Mouse (Mus musculus) liver, adult 2 months (tissue): ENCODE results near the gene Kif3a. TPM values are rescaled to one million over a fixed set of nuclear protein-coding genes. Genes with fewer than 3 reads are reported as not detected.

Experiments
- DNase-seq: peaks from one replicate; pipeline ENCODE4 v3.0.0-alpha.2; 2011; ENCODE audit warnings: low read depth, low spot score; ENCODE audit errors: extremely low read depth
- H3K27ac ChIP-seq: fragments of 200-500 bp; replicated peaks from 2 replicates; pipeline ENCODE4 v1.5.1; 2012; ENCODE audit warnings: low read depth, mild to moderate bottlenecking, control low read depth, inconsistent platforms, low read length; ENCODE audit not compliant: insufficient read depth
- H3K27me3 ChIP-seq: fragments of 200-500 bp; 2 replicates; pipeline ENCODE4 v1.6.1; 2012; ENCODE audit warnings: mild to moderate bottlenecking, moderate library complexity, low read length, inconsistent platforms; ENCODE audit not compliant: control insufficient read depth, insufficient read depth
- H3K36me3 ChIP-seq: fragments of 200-500 bp; 2 replicates; pipeline ENCODE4 v1.6.1; 2012; ENCODE audit warnings: low read length, inconsistent platforms; ENCODE audit not compliant: control insufficient read depth, insufficient read depth
- H3K4me1 ChIP-seq: fragments of 200-500 bp; 2 replicates; pipeline ENCODE4 v1.6.1; 2011; ENCODE audit warnings: low read length; ENCODE audit not compliant: control insufficient read depth, insufficient read depth
- H3K4me3 ChIP-seq: fragments of 200-500 bp; 2 replicates; pipeline ENCODE4 v1.5.1; 2011; ENCODE audit warnings: low read depth, mild to moderate bottlenecking, control low read depth, low read length, moderate library complexity; ENCODE audit not compliant: insufficient read depth
- H3K79me2 ChIP-seq: fragments of 200-500 bp; 2 replicates; pipeline ENCODE4 v1.6.1; 2012; ENCODE audit warnings: inconsistent platforms, mild to moderate bottlenecking, low read length, moderate library complexity; ENCODE audit not compliant: control insufficient read depth, insufficient read depth
- H3K9ac ChIP-seq: fragments of 200-500 bp; 2 replicates; pipeline ENCODE4 v1.6.1; 2012; ENCODE audit warnings: low read depth, mild to moderate bottlenecking, control low read depth, inconsistent platforms, low read length
- CTCF ChIP-seq: fragments of 200-500 bp; IDR thresholded peaks from 2 replicates; pipeline ENCODE4 v1.5.1; 2011; ENCODE audit warnings: low read depth, low read length, control low read depth
- POLR2A ChIP-seq: fragments of 200-500 bp; IDR thresholded peaks from 2 replicates; pipeline ENCODE4 v1.6.1; 2011; ENCODE audit warnings: low read length, control low read depth; ENCODE audit not compliant: insufficient read depth; ENCODE audit errors: extremely low read depth
- WGBS: fragments of 180-500 bp; shearing (Covaris S2); methylation state at CpG from one replicate; pipeline ENCODE4 v1.1.7; 2018; 5-methylcytosine and 5-hydroxymethylcytosine counted together
- polyA plus RNA-seq: library from polyadenylated mRNA; depleted of rRNA; stranded (reverse); fragments of >200 nt; gene quantifications from 2 replicates; pipeline ENCODE4 v1.2.3, GENCODE M21; 2012
- total RNA-seq: library from RNA; depleted of rRNA; stranded (reverse); fragments of >200 nt; gene quantifications from 2 replicates; pipeline ENCODE4 v1.2.3, GENCODE M21; 2014

Kif3a gene
- total and polyA plus RNA-seq, 2 experiments: 1.2 to 2.7 TPM

GRCm38 (mm10) chr11:53524905-53525304, 42.3 kb upstream of the Kif3a start:
- WGBS: 85% methylated on average over 6 of the region's 6 CpGs
- TF ChIP-seq POLR2A (no peak), CTCF (peak; percentile 71)
- Histone ChIP-seq H3K27ac (no peak overlapping the region), H3K36me3 (no peaks in the 10 kb centered on the region), H3K79me2 (no peaks in the 10 kb centered on the region; the same call in 1 of the 2 replicates), H3K4me1 (peaks cover 3% of the 10 kb centered on the region; the same call in 1 of the 2 replicates), H3K27me3 (0 out of 2 replicates have a peak, but pooled peaks cover 3% of the 10 kb centered on the region), H3K9ac (no peak overlapping the region), H3K4me3 (no peak overlapping the region)
- peak; percentile 4 for DNase-seq

DNA sequence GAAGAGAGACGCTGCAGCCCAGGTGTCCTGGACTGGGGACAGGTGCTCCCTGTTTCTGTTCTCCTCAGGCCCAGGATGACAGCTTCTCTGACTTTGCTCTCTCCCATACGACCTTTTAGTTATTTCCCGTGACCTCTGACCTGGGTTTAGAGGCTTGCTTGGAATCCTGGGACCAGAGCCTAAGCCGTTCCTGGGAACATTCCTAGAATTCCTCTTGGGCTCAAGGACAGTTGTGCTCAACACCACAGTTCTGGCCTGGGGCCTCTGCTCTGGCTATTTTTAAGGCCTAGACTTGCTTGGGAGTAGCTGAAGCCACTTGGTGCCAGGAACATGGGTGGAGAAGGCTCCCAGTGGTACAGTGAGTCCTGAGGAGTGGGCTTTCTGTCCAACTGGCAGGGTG, 41.7 kb upstream of the Kif3a start:
- no peaks in the 10 kb centered on the region for H3K36me3 ChIP-seq
- no peaks in the 10 kb centered on the region; the same call in 1 of the 2 replicates for H3K79me2 ChIP-seq
- WGBS: 69% methylated on average over 4 of the region's 4 CpGs
- 0 out of 2 replicates have a peak, but pooled peaks cover 3% of the 10 kb centered on the region for H3K27me3 ChIP-seq
- DNase-seq: peak; percentile 37
- H3K4me1 ChIP-seq: peaks cover 3% of the 10 kb centered on the region; the same call in 1 of the 2 replicates
- no peak overlapping the region for H3K27ac ChIP-seq
- no peak overlapping the region for H3K9ac ChIP-seq
- no peak overlapping the region for H3K4me3 ChIP-seq
- TF ChIP-seq POLR2A (no peak), CTCF (no peak)

DNA sequence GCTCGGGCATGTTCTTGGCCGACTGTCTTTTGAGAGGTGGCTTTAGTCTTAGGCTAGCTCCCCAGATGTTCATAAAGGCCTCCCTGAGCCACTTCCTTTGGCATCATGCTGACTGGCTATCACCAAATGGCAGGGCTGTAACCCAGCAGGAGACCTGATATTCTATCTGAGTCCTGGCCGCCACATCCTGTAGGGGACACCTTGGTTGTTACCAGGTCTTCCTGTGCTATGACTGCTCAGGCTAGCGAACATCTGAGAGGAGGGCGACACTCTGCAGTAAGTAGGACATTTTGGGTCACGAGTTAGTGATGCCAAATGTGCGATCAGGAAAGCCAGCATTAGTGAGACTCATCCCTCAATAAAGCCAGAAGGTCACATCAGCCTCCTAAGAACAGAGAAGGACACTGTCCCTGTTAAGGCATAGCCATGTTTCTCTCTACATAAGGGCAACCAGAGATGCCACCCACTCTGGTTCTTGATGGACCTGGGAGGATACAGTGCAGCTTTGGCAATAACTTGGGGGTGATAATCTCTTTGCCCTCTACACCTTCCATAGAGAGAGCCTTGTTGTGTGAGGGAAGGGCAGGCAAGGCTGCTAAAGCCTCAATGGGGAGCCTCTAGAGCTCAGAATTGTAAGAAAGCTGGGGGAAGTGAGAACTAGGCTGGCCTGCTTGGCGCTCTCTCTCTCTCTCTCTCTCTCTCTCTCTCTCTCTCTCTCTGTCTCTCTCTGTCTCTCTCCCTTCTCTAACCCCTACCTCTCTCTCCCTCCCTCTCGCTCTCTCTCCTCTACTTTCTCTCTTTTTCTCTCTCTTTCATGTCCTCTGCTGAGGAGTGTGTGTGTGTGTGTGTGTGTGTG, 38.6 kb upstream of the Kif3a start:
- peaks cover 3% of the 10 kb centered on the region; the same call in 1 of the 2 replicates for H3K4me1 ChIP-seq
- TF ChIP-seq CTCF (no peak), POLR2A (no peak)
- H3K9ac ChIP-seq: no peak overlapping the region

DNA sequence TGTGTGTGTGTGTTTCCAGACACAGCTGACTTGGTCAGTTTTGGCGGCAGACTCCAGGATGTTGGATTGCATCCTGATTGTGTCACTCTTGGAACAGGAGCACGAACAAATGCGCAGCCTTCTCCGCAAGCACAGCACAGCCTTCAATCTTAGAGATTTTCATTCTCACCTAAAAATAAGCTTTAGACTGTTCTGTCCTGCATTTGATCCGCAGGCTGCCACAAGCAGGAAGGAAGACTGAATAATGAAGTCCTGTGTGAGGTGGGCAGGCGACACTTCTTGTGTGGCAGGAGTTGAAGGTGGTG, 38.0 kb upstream of the Kif3a start:
- Histone ChIP-seq H3K36me3 (no peaks in the 10 kb centered on the region), H3K4me1 (peaks cover 3% of the 10 kb centered on the region; the same call in 1 of the 2 replicates), H3K27me3 (no peaks in the 10 kb centered on the region), H3K4me3 (no peak overlapping the region), H3K27ac (no peak overlapping the region), H3K9ac (no peak overlapping the region), H3K79me2 (no peaks in the 10 kb centered on the region)
- no peak for TF ChIP-seq CTCF
- peak; percentile 11 for DNase-seq
- WGBS: 51% methylated on average over 6 of the region's 6 CpGs

More for the DNA sequence above, 38.6 kb upstream of the Kif3a start:
- no peak for DNase-seq
- Histone ChIP-seq H3K27ac (no peak overlapping the region), H3K36me3 (no peaks in the 10 kb centered on the region), H3K27me3 (no peaks in the 10 kb centered on the region), H3K4me3 (no peak overlapping the region), H3K79me2 (no peaks in the 10 kb centered on the region)
- WGBS: 79% methylated on average over 9 of the region's 9 CpGs

DNA sequence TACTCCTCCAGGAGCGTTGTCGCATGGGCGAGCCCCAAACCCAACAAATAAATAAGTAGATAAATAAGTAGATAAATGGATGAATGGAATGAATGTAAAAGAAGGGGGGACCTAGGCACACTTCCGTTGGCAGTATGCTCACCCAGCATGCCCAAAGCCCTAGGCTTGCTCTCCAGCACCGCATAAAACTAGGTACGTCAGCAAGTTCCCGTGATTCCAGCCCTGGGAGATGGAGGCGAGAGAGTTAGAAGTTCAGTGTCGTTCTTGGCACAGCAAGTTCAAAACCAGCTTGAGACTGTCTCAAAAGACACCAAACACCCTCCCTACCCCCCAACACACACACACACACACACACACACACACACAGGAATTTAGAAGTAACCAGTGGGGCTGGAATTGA, 37.2 kb upstream of the Kif3a start:
- Histone ChIP-seq H3K79me2 (no peaks in the 10 kb centered on the region), H3K36me3 (no peaks in the 10 kb centered on the region), H3K9ac (no peak overlapping the region), H3K27ac (no peak overlapping the region), H3K27me3 (no peaks in the 10 kb centered on the region), H3K4me3 (no peak overlapping the region), H3K4me1 (peaks cover 3% of the 10 kb centered on the region; the same call in 1 of the 2 replicates)
- 75% methylated on average over 9 of the region's 9 CpGs for WGBS
- TF ChIP-seq POLR2A (no peak), CTCF (no peak)
- DNase-seq: no peak

GRCm38 (mm10) chr11:53531578-53532230, 35.5 kb upstream of the Kif3a start:
- DNase-seq: no peak
- TF ChIP-seq CTCF (no peak), POLR2A (no peak)
- Histone ChIP-seq H3K4me1 (peaks cover 3% of the 10 kb centered on the region; the same call in 1 of the 2 replicates), H3K9ac (no peak overlapping the region), H3K79me2 (no peaks in the 10 kb centered on the region), H3K27me3 (no peaks in the 10 kb centered on the region), H3K36me3 (no peaks in the 10 kb centered on the region), H3K27ac (no peak overlapping the region; the same call in 1 of the 2 replicates), H3K4me3 (no peak overlapping the region)
- 90% methylated on average over 10 of the region's 10 CpGs for WGBS
